Comparison of ENCODE assay signal across 23 mouse cellular contexts in the genomic region with DNA sequence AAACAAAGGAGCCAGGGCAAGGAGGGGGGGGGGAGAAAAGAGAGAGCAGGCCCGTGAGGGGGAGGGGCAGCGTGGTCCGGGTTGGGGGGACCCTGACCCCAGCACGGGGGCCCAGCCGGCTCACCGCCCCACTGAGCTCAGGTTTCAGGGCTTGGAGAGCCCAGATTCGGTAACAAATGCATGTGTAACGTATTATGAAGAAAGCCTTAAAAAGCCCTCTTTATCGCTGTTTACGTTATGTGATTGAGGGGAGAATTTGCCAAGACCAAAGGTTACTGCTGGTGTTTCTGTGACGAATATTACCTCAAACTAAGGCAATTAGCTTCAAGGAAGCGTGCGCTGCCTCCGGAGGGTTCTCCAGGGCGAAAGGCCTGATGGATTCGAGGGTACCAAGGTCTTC. TPM values are rescaled to one million over a fixed set of nuclear protein-coding genes. Genes with fewer than 3 reads are reported as not detected.
A peak's percentile ranks its signal among the peaks of the same experiment; 100 is the strongest.
DNase-seq lines count a peak whose midpoint lies in the region; ATAC-seq lines count a peak whose summit lies in the region.
"Had no signal": no experiment of that assay in that cellular context is flagged by ENCODE, and none has a peak within 500 bp of the region (broad histone marks: within the 10 kb centered on the region; RNA-seq: fewer than 3 reads in every experiment).

No protein-coding gene starts in this region.

- H3K9ac ChIP-seq in hindbrain, embryonic 11.5 days (ENCODE audit: low read depth, low read length) = no peak overlapping the region
- H3K9ac ChIP-seq in hindbrain, embryonic 12.5 days = no peak overlapping the region
- H3K9ac ChIP-seq in embryonic facial prominence, embryonic 13.5 days = 0 out of 2 replicates have a peak overlapping the region, but pooled peaks have one; percentile 22
- H3K9ac ChIP-seq in limb, embryonic 13.5 days = no peak overlapping the region
- H3K9ac ChIP-seq in midbrain, embryonic 13.5 days (replicated peaks) = no peak overlapping the region
- H3K9ac ChIP-seq: hindbrain, embryonic 14.5 days; liver, embryonic 15.5 days; midbrain, embryonic 12.5 days; neural tube, embryonic 12.5 days had no signal

- no peaks in the 10 kb centered on the region for H3K36me3 ChIP-seq in hindbrain, embryonic 11.5 days (ENCODE audit: control insufficient read depth, insufficient read depth, low read length)
- H3K36me3 ChIP-seq in hindbrain, embryonic 12.5 days = no peaks in the 10 kb centered on the region
- H3K36me3 ChIP-seq in embryonic facial prominence, embryonic 13.5 days = no peaks in the 10 kb centered on the region
- H3K36me3 ChIP-seq in limb, embryonic 13.5 days = no peaks in the 10 kb centered on the region
- no peaks in the 10 kb centered on the region for H3K36me3 ChIP-seq in midbrain, embryonic 13.5 days
- H3K36me3 ChIP-seq: liver, embryonic 15.5 days; midbrain, embryonic 12.5 days; neural tube, embryonic 12.5 days had no signal

- H3K27me3 ChIP-seq in hindbrain, embryonic 11.5 days (ENCODE audit: control insufficient read depth, insufficient read depth, low read length) = no peaks in the 10 kb centered on the region
- H3K27me3 ChIP-seq in hindbrain, embryonic 12.5 days = no peaks in the 10 kb centered on the region
- peaks cover 10% of the 10 kb centered on the region; the same call in 1 of the 2 replicates for H3K27me3 ChIP-seq in embryonic facial prominence, embryonic 13.5 days
- H3K27me3 ChIP-seq in limb, embryonic 13.5 days = peaks cover 2% of the 10 kb centered on the region; the same call in 1 of the 2 replicates
- no peaks in the 10 kb centered on the region for H3K27me3 ChIP-seq in midbrain, embryonic 13.5 days
- H3K27me3 ChIP-seq: liver, embryonic 15.5 days; neural tube, embryonic 12.5 days had no signal

- H3K4me1 ChIP-seq in hindbrain, embryonic 11.5 days (replicated peaks; ENCODE audit: control insufficient read depth, insufficient read depth, low read length) = no peaks in the 10 kb centered on the region
- peaks cover 3% of the 10 kb centered on the region; the same call in 1 of the 2 replicates for H3K4me1 ChIP-seq in hindbrain, embryonic 12.5 days
- H3K4me1 ChIP-seq in embryonic facial prominence, embryonic 13.5 days = peaks cover 16% of the 10 kb centered on the region
- H3K4me1 ChIP-seq in limb, embryonic 13.5 days = peaks cover 19% of the 10 kb centered on the region
- H3K4me1 ChIP-seq in midbrain, embryonic 13.5 days (replicated peaks) = no peaks in the 10 kb centered on the region
- H3K4me1 ChIP-seq: liver, embryonic 15.5 days; neural tube, embryonic 12.5 days had no signal

- H3K27ac ChIP-seq in hindbrain, embryonic 11.5 days (ENCODE audit: low read depth, low read length) = no peak overlapping the region
- no peak overlapping the region for H3K27ac ChIP-seq in hindbrain, embryonic 12.5 days
- peak overlapping the region; percentile 75 for H3K27ac ChIP-seq in embryonic facial prominence, embryonic 13.5 days
- H3K27ac ChIP-seq in limb, embryonic 13.5 days = no peak overlapping the region; the same call in 1 of the 2 replicates
- no peak overlapping the region for H3K27ac ChIP-seq in midbrain, embryonic 13.5 days
- H3K27ac ChIP-seq: hindbrain, embryonic 14.5 days; layer of hippocampus, adult 2 months; liver, embryonic 15.5 days; midbrain, embryonic 12.5 days; neural tube, embryonic 12.5 days had no signal

- peak; percentile 20 for DNase-seq in hindbrain, embryonic 11.5 days (ENCODE audit: low spot score)
- peak; percentile 8 for DNase-seq in yolk sac, embryonic 10.5 days (ENCODE audit: low spot score)
- DNase-seq in adrenal gland, postnatal 14 days = no peak
- DNase-seq: cerebellum, adult 8-10 months; gastrocnemius, postnatal 25 days; kidney, adult 8-10 months; kidney, postnatal 14 days; left cerebral cortex, postnatal 4 days had no signal

- no peak overlapping the region for H3K4me2 ChIP-seq in hindbrain, embryonic 11.5 days (replicated peaks; ENCODE audit: low read depth, low read length)
- H3K4me2 ChIP-seq in hindbrain, embryonic 12.5 days (replicated peaks) = no peak overlapping the region
- peak overlapping the region; percentile 44 for H3K4me2 ChIP-seq in embryonic facial prominence, embryonic 13.5 days
- peak overlapping the region; percentile 37 for H3K4me2 ChIP-seq in limb, embryonic 13.5 days (replicated peaks)
- H3K4me2 ChIP-seq in midbrain, embryonic 13.5 days (replicated peaks) = no peak overlapping the region
- H3K4me2 ChIP-seq: hindbrain, embryonic 14.5 days; liver, embryonic 15.5 days; midbrain, embryonic 12.5 days; neural tube, embryonic 12.5 days had no signal

- no peaks in the 10 kb centered on the region for H3K9me3 ChIP-seq in hindbrain, embryonic 11.5 days (ENCODE audit: control insufficient read depth, low read length)
- H3K9me3 ChIP-seq in hindbrain, embryonic 12.5 days (replicated peaks) = no peaks in the 10 kb centered on the region; the same call in 1 of the 2 replicates
- peaks cover 5% of the 10 kb centered on the region; the same call in 1 of the 2 replicates for H3K9me3 ChIP-seq in embryonic facial prominence, embryonic 13.5 days
- peaks cover 9% of the 10 kb centered on the region for H3K9me3 ChIP-seq in limb, embryonic 13.5 days
- 0 out of 2 replicates have a peak, but pooled peaks cover 4% of the 10 kb centered on the region for H3K9me3 ChIP-seq in midbrain, embryonic 13.5 days
- H3K9me3 ChIP-seq: liver, embryonic 15.5 days had no signal

- 65% methylated on average over 16 of the region's 16 CpGs for WGBS in hindbrain, embryonic 11.5 days
- WGBS in hindbrain, embryonic 12.5 days = 58% methylated on average over 16 of the region's 16 CpGs
- 15% methylated on average over 16 of the region's 16 CpGs for WGBS in embryonic facial prominence, embryonic 13.5 days
- WGBS in limb, embryonic 13.5 days = 17% methylated on average over 16 of the region's 16 CpGs
- WGBS in midbrain, embryonic 13.5 days = 70% methylated on average over 16 of the region's 16 CpGs

- ATAC-seq in hindbrain, embryonic 11.5 days (ENCODE audit: low FRiP score) = no peak
- ATAC-seq in hindbrain, embryonic 12.5 days (ENCODE audit: low FRiP score) = no peak
- peak; percentile 68; the same call in 1 of the 2 replicates for ATAC-seq in embryonic facial prominence, embryonic 13.5 days (ENCODE audit: insufficient number of reproducible peaks, insufficient read depth, low FRiP score, low TSS enrichment, low read depth)
- peak; percentile 52; the same call in 1 of the 2 replicates for ATAC-seq in limb, embryonic 13.5 days (ENCODE audit: low FRiP score, low read depth)
- no peak for ATAC-seq in midbrain, embryonic 13.5 days
- ATAC-seq: lung, postnatal 0 days had no signal

- no peak overlapping the region for H3K4me3 ChIP-seq in hindbrain, embryonic 11.5 days (ENCODE audit: low read depth, low read length)
- H3K4me3 ChIP-seq in hindbrain, embryonic 12.5 days = no peak overlapping the region
- no peak overlapping the region for H3K4me3 ChIP-seq in embryonic facial prominence, embryonic 13.5 days
- H3K4me3 ChIP-seq in limb, embryonic 13.5 days = no peak overlapping the region
- H3K4me3 ChIP-seq in midbrain, embryonic 13.5 days (replicated peaks) = no peak overlapping the region
- H3K4me3 ChIP-seq: erythroblast, embryonic 14.5 days; layer of hippocampus, adult 2 months; liver, embryonic 15.5 days; midbrain, embryonic 12.5 days; neural tube, embryonic 12.5 days had no signal

RNA-seq across cellular contexts. Expression of a gene that starts 54.2 kb away (rescaled TPM):
- polyA plus RNA-seq in hindbrain, embryonic 11.5 days (2014; fragmentation: Nextera tagmentation; extraction: Ambion mirVana) = 0.83 and 1.3 TPM in 2 replicates
- 5.6 and 5.7 TPM in 2 replicates for polyA plus RNA-seq in hindbrain, embryonic 12.5 days (2016; fragmentation: Nextera tagmentation; extraction: Ambion mirVana)
- polyA plus RNA-seq in embryonic facial prominence, embryonic 13.5 days (2015; fragmentation: Nextera tagmentation; extraction: Ambion mirVana) = 14.5 and 15.1 TPM in 2 replicates
- polyA plus RNA-seq in limb, embryonic 13.5 days (2015; fragmentation: Nextera tagmentation; extraction: Ambion mirVana) = 2.7 and 2.9 TPM in 2 replicates
- not detected in 2 replicates for total RNA-seq in adrenal gland, postnatal 14 days (2021)
- 0.15 TPM in 1 of 2 replicates, not detected in the other for polyA plus RNA-seq in midbrain, embryonic 13.5 days (2015; fragmentation: Nextera tagmentation; extraction: Ambion mirVana)
- total RNA-seq: common myeloid progenitor, adult 5-6 weeks; gastrocnemius, postnatal 25 days; layer of hippocampus, adult 2 months; left cerebral cortex, postnatal 4 days; megakaryocyte progenitor cell, adult 5-6 weeks had no signal
- polyA plus RNA-seq: erythroblast, embryonic 14.5 days; forebrain, embryonic 14.5 days; heart, postnatal 0 days; hindbrain, embryonic 14.5 days; lung, postnatal 0 days; neural tube, embryonic 12.5 days had no signal

Comparison
In these comparisons a context has a peak if more than half of its experiments do, and no peak if none do; other contexts are left out.
1. ATAC-seq: peak in embryonic facial prominence, embryonic 13.5 days (single experiment) and limb, embryonic 13.5 days (single experiment); none in hindbrain, embryonic 11.5 days (single experiment), hindbrain, embryonic 12.5 days (single experiment) and midbrain, embryonic 13.5 days (single experiment).
2. H3K4me2 ChIP-seq: peak in embryonic facial prominence, embryonic 13.5 days (single experiment) and limb, embryonic 13.5 days (single experiment); none in hindbrain, embryonic 11.5 days (single experiment), hindbrain, embryonic 12.5 days (single experiment) and midbrain, embryonic 13.5 days (single experiment).